Mouse (Mus musculus) G1E-ER4 (cell line): ENCODE measurements around the gene Rfc4. TPM values are rescaled to one million over a fixed set of nuclear protein-coding genes. Genes with fewer than 3 reads are reported as not detected.

ENCODE experiments used
- GATA1 ChIP-seq: IDR thresholded peaks from one replicate; pipeline ENCODE4 v1.8.0; 2012; ENCODE audit warnings: low read length, inconsistent platforms
- polyA plus RNA-seq: library from polyadenylated mRNA; stranded (reverse); fragments of >175 nt; gene quantifications from 2 replicates; pipeline ENCODE4 v1.2.3, GENCODE M21; 2012

Gene Rfc4
- polyA plus RNA-seq, 1 experiment = 15.7 TPM

- TF ChIP-seq GATA1 = no peak
Observed at GRCm38 (mm10) chr16:23146280-23146679, 18.7 kb upstream of the Rfc4 start, which contains the start of gene Adipoq. Gene Adipoq, plus strand, starts transcription at chr16:23146536.

GRCm38 (mm10) chr16:23145211-23145610 is 17.7 kb upstream of the Rfc4 start:
- no peak for TF ChIP-seq GATA1

DNA sequence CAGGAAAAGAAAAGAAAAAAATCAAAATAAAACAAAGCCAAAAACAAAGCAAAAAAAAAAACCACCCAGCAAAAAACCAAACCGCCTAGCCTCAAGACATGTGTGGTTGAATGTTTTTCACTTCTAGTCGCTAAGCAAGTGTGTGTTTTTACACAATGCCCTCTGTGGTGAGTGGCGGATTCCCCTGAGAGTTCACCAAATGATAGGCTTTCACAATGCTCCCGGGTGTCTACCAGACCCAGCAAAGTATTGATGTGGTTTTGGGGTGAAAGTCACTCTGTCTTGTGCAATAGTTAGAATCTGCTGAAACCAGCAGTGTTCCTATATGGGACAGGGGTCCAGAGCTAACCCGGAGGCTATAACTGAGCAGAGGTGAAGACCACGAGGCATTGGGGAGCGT is 16.8 kb upstream of the Rfc4 start:
- TF ChIP-seq GATA1 = no peak

- no peak for TF ChIP-seq GATA1
Observed at GRCm38 (mm10) chr16:23140911-23141310, 13.4 kb upstream of the Rfc4 start.

DNA sequence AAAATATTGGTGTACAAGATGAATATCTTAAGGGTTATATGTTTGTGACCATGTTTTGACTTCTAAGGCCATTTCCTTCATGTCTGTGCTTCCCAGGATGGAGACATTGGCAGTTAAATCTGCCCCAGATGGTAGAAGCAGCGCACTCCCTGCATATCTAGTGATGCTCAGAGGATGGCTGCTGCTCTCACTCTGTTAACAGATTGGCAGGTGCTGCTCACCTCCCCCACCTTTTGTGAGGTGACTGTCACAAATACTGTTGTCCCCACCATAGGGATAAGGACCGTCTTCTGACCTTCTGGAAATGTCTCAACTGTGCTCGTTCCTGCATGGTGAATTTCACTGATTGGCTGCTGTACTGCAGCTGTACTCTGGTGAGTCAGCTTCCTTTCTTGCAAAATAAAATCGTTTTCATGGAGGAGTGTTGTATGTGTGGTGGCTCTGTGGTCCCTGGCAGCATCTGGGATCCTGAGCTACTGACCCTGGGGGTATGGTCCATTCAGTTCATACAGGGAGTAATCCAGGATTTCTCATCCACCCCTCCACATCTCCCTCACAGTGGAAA is 9.0 kb upstream of the Rfc4 start:
- no peak for TF ChIP-seq GATA1

GRCm38 (mm10) chr16:23135421-23136149 is 8.0 kb upstream of the Rfc4 start:
- TF ChIP-seq GATA1 = no peak

GRCm38 (mm10) chr16:23132336-23132735 is 4.8 kb upstream of the Rfc4 start:
- TF ChIP-seq GATA1 = no peak

DNA sequence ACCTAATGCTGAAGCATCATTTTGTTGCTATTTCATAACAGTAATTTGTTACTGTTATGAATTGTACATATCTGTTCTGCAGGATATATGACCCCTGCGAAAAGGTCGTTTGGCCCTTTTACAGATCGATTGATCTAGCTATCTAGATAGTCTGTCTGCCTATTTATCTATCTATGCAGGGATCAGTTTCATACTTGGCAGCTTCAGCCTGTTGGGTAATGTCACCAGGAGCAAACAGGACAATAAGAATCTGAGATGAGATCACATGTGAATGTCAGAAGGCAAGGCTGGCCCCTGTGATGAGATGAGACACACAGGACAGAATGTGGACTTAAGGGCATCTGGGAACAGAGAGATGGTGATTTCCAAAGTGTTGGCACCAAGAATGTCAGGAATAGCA is 2.8 kb upstream of the Rfc4 start:
- no peak for TF ChIP-seq GATA1

GRCm38 (mm10) chr16:23127311-23127672 is 245 bp downstream of the Rfc4 start:
- TF ChIP-seq GATA1 = no peak

DNA sequence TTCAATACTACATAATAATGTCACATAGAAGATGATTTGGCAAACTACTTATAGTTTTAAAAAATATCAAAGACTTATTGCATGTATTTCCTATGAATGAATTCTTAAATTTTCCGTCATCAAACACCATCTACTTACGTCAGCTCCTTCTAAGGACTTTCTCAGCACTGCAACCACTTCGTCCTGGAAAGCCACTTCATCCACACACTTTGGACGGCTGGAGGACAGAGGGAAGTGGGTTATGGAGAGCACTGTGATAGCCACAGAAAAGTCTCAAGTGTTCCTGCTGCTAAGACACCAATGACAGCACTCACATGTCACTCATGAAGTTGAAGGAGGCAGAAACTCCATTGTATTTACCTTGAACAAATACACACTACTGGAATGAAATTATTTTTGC is 3.1 kb downstream of the Rfc4 start:
- no peak for TF ChIP-seq GATA1

DNA sequence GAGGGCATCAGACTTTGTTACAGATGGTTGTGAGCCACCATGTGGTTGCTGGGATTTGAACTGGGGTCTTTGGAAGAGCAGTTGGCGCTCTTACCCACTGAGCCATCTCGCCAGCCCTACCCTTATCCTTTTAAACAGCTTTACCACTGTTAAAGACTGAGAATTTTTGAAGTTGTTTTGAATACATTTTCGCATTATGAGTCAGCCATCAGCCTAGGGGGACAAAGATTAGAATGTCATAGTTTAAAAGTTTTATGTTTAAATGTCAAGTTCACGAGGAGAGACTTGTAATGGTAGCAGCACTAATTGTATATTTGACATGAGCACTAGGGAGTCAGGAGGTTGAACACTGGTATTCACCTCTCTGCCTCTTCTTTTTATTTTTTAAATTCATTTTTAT is 4.4 kb downstream of the Rfc4 start:
- TF ChIP-seq GATA1 = no peak

DNA sequence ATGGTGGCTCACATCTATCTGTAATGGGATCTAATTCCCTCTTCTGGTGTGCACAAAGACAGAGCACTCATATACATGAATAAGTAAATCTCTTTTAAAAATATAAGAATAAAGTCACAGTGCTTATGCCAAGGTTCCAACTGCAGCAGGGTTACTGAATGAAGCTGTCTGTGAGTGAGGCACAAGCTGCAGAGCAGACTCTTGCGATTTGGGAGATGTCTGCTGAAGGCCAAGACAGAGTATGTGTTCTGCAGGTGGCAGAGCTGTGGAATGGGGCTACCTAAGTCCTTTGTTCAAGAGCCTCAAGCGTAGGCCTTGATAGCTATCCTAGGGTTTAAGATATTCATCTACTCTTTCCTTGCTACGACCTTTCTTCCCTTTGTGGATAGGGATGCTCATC is 5.1 kb downstream of the Rfc4 start:
- no peak for TF ChIP-seq GATA1

- no peak for TF ChIP-seq GATA1
Observed at GRCm38 (mm10) chr16:23117173-23117572, 10.4 kb downstream of the Rfc4 start.

DNA sequence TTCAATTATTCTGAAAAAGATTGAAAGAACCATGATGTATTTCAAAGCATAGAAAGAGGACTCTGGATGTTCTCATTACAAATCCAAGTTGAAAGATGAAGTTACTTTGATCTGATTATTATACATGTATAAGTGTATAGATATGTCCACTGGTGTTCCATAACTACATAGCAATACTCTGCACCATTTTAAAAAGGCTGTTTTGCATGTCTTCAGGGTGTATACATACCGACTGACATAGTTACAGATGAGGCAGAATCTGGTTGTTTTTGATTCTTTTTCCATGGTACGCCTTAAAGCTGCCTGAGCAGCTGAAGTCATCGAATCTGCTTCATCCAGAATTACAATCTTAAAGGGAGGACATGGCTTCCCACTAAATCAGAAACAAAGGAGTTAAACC is 12.1 kb downstream of the Rfc4 start:
- TF ChIP-seq GATA1 = no peak

DNA sequence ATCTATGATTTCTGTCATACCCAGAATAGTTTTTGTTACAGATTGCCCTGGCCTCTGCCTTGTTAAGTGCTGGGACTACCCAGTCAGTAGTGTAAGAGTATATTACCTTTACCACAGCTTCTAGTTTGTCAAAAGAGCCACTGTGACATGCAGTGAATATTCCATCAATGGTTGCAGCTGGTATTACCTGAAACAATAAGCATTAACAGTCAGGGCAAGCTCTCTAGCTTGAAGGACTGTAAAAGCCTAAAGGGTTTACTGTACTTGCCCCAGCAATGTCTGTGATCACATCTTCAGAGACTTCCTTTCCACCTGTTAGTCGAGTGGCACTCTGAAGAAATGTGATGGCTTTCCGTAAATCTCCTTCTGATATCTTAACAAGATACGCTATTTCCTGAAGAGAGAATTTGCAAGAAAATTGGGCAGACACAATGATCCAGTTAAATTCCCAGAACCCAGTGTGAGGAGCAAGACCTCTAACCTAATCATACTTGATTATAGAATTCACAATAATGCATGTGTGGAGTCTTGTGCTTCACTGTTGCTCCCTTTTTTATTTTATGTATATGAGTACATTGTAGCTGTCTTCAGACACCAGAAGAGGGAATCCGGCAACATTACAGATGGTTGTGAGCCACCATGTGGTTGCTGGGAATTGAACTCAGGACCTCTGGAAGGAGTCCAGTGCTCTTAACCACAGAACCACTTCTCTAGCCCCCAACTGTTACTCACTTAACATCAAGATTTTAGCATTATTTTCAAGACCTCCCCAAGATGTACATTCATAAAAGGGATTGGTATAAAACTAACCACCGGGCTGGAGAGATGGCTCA is 13.0 kb downstream of the Rfc4 start:
- no peak for TF ChIP-seq GATA1

GRCm38 (mm10) chr16:23113903-23114302 is 13.6 kb downstream of the Rfc4 start:
- no peak for TF ChIP-seq GATA1
